Mouse (Mus musculus) intestine, embryonic 14.5 days (tissue): ENCODE measurements around the gene Pcif1. TPM values are rescaled to one million over a fixed set of nuclear protein-coding genes. Genes with fewer than 3 reads are reported as not detected.

Experiments used
- ATAC-seq: fragments of 200-750 bp; cut with Nextera tagmentation; replicated peaks from 2 replicates; pipeline ENCODE4 v1.8.0; 2017; ENCODE audit warnings: low read depth, moderate number of reproducible peaks, moderate TSS enrichment, moderate library complexity; ENCODE audit not compliant: low FRiP score, low TSS enrichment
- DNase-seq: peaks from one replicate; pipeline ENCODE4 v3.0.0-alpha.2; 2018; ENCODE audit warnings: low spot score
- H3K27ac ChIP-seq: fragments of 300-500 bp; sonication (generic); 2 replicates; pipeline ENCODE4 v1.5.1; 2014; ENCODE audit warnings: low read depth, mild to moderate bottlenecking, control low read depth
- H3K27me3 ChIP-seq: fragments of 300-500 bp; sonication (generic); replicated peaks from 2 replicates; pipeline ENCODE4 v1.6.1; 2014; ENCODE audit warnings: low read length, control low read depth; ENCODE audit not compliant: control insufficient read depth, insufficient read depth
- H3K36me3 ChIP-seq: fragments of 300-500 bp; sonication (generic); 2 replicates; pipeline ENCODE4 v1.6.1; 2014; ENCODE audit warnings: low read length, control low read depth; ENCODE audit not compliant: control insufficient read depth, insufficient read depth
- H3K4me1 ChIP-seq: fragments of 300-500 bp; sonication (generic); replicated peaks from 2 replicates; pipeline ENCODE4 v1.6.1; 2014; ENCODE audit warnings: low read length, control low read depth, mixed read lengths; ENCODE audit not compliant: control insufficient read depth, insufficient read depth
- H3K4me2 ChIP-seq: fragments of 300-500 bp; sonication (generic); 2 replicates; pipeline ENCODE4 v1.6.1; 2014; ENCODE audit warnings: low read length
- H3K4me3 ChIP-seq: fragments of 300-500 bp; sonication (generic); 2 replicates; pipeline ENCODE4 v1.5.1; 2014; ENCODE audit warnings: low read depth, low read length, control low read depth, mixed read lengths
- H3K9ac ChIP-seq: fragments of 300-500 bp; sonication (generic); 2 replicates; pipeline ENCODE4 v1.6.1; 2014; ENCODE audit warnings: mild to moderate bottlenecking, low read length
- H3K9me3 ChIP-seq: fragments of 300-500 bp; sonication (generic); 2 replicates; pipeline ENCODE4 v1.6.1; 2016; ENCODE audit warnings: low read length, control low read depth; ENCODE audit not compliant: control insufficient read depth
- WGBS: fragments of 180-500 bp; shearing (Covaris S2); extraction: QIAGEN DNeasy Blood & Tissue Kit; methylation state at CpG from one replicate; pipeline ENCODE4 v1.1.7; 2014; 5-methylcytosine and 5-hydroxymethylcytosine counted together
- polyA plus RNA-seq: library from polyadenylated mRNA; unstranded; fragments of >200 nt; fragmentation: Nextera tagmentation; extraction: Ambion mirVana; gene quantifications from 2 replicates; pipeline ENCODE4 v1.2.1, GENCODE M21; 2014

Gene Pcif1
- polyA plus RNA-seq, 1 experiment from 2014 or later, result 76.0 TPM

DNA sequence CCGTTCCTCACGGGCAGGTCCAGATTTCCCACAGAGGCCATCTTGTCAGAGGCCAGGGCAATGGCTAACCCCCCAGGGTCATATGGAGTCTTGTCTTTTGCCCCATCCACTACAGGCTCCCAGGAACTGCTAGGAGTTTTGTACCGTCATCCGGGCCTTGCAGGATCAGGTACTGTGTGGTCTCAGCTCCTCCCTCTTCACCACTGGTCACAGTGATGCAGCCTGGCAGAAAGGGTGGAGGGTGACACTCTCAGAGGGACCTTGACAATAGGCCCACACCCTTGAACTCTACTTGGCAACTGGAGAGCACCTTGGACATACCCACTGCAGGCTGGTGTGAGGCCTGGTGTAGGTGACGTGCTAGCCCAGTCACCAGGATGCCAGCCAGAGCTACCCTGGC is 28.9 kb downstream of the Pcif1 start:
- Histone ChIP-seq H3K27ac (no peak overlapping the region), H3K4me1 (peaks cover 15% of the 10 kb centered on the region), H3K4me2 (no peak overlapping the region), H3K9me3 (peaks cover 5% of the 10 kb centered on the region), H3K9ac (no peak overlapping the region), H3K4me3 (no peak overlapping the region), H3K27me3 (no peaks in the 10 kb centered on the region), H3K36me3 (peaks cover 61% of the 10 kb centered on the region)
- DNase-seq, result no peak
- WGBS, result 98% methylated on average over 5 of the region's 5 CpGs
- ATAC-seq, result no peak

GRCm38 (mm10) chr2:164909100-164909499 is 30.0 kb downstream of the Pcif1 start:
- peaks cover 15% of the 10 kb centered on the region for H3K4me1 ChIP-seq
- peaks cover 5% of the 10 kb centered on the region for H3K9me3 ChIP-seq
- no peak overlapping the region for H3K27ac ChIP-seq
- no peak overlapping the region for H3K4me3 ChIP-seq
- no peak for ATAC-seq
- H3K36me3 ChIP-seq, result peaks cover 52% of the 10 kb centered on the region
- H3K4me2 ChIP-seq, result no peak overlapping the region; the same call in 1 of the 2 replicates
- WGBS, result 95% methylated on average over 3 of the region's 3 CpGs
- no peak for DNase-seq
- H3K9ac ChIP-seq, result no peak overlapping the region
- H3K27me3 ChIP-seq, result no peaks in the 10 kb centered on the region

DNA sequence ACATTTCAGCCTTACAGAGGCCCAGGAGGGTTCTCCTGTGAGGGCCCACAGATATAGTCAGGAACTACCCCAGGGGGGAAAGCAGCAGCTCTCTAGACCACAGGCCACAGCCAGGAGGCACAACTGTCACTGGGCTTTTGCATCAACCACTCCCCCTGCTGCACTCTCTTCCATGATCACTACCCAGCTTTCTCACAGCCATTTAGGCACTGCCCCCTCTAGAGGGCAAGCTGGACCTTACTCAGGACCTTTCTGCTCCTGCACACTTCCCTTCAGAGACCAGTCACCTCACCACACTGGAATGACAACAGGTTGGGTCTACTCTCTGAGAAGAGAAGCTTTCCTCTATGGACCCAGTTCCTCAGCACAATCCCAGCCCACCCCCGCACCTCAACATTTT is 30.4 kb downstream of the Pcif1 start:
- peaks cover 15% of the 10 kb centered on the region for H3K4me1 ChIP-seq
- DNase-seq (no peak), ATAC-seq (no peak)
- peaks cover 5% of the 10 kb centered on the region for H3K9me3 ChIP-seq
- no peaks in the 10 kb centered on the region for H3K27me3 ChIP-seq
- WGBS, result 77% methylated on average over 1 of the region's 1 CpGs
- H3K36me3 ChIP-seq, result peaks cover 48% of the 10 kb centered on the region
- H3K27ac ChIP-seq, result no peak overlapping the region
- peak overlapping the region; percentile 64; the same call in 1 of the 2 replicates for H3K4me3 ChIP-seq
- H3K4me2 ChIP-seq, result peak overlapping the region; percentile 85
- H3K9ac ChIP-seq, result peak overlapping the region; percentile 92

DNA sequence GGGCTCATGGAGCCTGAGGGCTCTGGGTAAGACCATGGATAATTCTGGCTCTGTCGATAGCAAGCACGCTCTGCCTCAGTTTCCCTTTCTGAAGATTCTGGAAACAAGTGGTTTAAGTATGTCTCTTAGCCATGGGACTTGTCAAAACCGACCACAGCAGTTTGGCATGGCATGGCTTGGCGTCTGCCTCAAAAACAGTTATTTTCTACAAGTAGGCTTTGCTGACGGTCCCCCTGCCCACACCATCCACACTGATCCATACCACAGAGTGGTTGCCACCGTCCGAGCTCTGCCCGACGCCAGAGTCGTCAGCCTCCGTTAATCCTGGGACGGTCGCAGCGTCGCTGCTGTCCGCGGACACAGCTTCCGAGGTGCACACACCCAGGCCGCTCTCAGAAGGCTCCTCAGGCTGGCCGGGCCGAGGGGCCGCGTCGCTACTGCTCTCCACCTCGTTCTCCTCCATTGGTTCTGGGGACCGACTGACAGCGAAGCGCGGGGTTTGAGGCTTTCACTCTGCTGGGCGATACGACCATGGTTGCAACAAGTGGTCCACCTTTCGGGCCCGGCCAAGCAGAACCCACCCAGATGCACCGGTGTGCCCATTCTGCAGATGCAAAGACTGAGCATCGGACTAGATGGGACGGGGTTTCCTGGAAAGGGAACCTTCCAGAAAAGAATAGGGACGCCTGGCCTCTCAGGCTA is 31.4 kb downstream of the Pcif1 start:
- H3K4me2 ChIP-seq, result peak overlapping the region; percentile 85
- peaks cover 5% of the 10 kb centered on the region for H3K9me3 ChIP-seq
- H3K4me1 ChIP-seq, result peaks cover 15% of the 10 kb centered on the region
- DNase-seq (no peak), ATAC-seq (peak; percentile 9; the same call in 1 of the 2 replicates)
- peak overlapping the region; percentile 92 for H3K9ac ChIP-seq
- WGBS, result 4% methylated on average over 37 of the region's 37 CpGs
- peaks cover 38% of the 10 kb centered on the region for H3K36me3 ChIP-seq
- H3K4me3 ChIP-seq, result peak overlapping the region; percentile 64
- no peaks in the 10 kb centered on the region for H3K27me3 ChIP-seq
- H3K27ac ChIP-seq, result peak overlapping the region; percentile 99

- H3K9ac ChIP-seq, result peak within 1 kb of the TSS; percentile 92
- peak within 1 kb of the TSS; percentile 64 for H3K4me3 ChIP-seq
- peaks cover under 1% of the 10 kb centered on the region; the same call in 1 of the 2 replicates for H3K9me3 ChIP-seq
- peak; percentile 87 for ATAC-seq
- peak within 1 kb of the TSS; percentile 99 for H3K27ac ChIP-seq
- H3K4me2 ChIP-seq, result peak within 1 kb of the TSS; percentile 85
- peaks cover 15% of the 10 kb centered on the region for H3K4me1 ChIP-seq
- no peaks in the 10 kb centered on the region for H3K27me3 ChIP-seq
- under 1% methylated on average over 91 of the region's 91 CpGs for WGBS
- H3K36me3 ChIP-seq, result peaks cover 30% of the 10 kb centered on the region
- DNase-seq, result peak; percentile 98
These were observed 32.3 kb downstream of the Pcif1 start, which contains the start of gene Zfp335 for GRCm38 (mm10) chr2:164911086-164912048. Gene Zfp335, minus strand, starts transcription at chr2:164911757.

DNA sequence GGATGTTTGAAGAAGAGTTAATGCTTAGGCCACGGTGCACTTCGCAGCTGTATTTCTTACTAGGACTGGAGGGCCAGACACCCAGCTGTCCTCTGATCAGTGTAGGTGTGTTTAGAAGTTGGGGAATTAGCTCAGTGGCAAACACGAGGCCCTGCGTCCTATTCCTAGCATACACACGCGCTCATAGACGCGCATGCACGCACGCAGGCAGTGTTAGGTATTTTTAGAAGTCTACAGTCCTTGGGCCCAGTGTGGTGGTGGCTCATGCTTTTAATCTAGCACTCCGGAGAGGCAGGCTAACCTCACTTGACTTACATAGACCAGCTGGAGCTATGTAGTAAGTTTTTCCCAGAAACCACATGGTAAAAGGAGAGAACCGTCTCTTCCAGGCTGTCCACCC is 33.0 kb downstream of the Pcif1 start:
- Histone ChIP-seq H3K4me2 (peak overlapping the region; percentile 85), H3K9ac (peak overlapping the region; percentile 92), H3K36me3 (peaks cover 22% of the 10 kb centered on the region), H3K4me3 (peak overlapping the region; percentile 64), H3K9me3 (no peaks in the 10 kb centered on the region), H3K27me3 (no peaks in the 10 kb centered on the region), H3K27ac (peak overlapping the region; percentile 99), H3K4me1 (peaks cover 15% of the 10 kb centered on the region)
- 11% methylated on average over 12 of the region's 12 CpGs for WGBS
- ATAC-seq, result peak; percentile 22
- DNase-seq, result no peak

- no peak overlapping the region for H3K4me3 ChIP-seq
These were observed 33.8 kb downstream of the Pcif1 start for GRCm38 (mm10) chr2:164912749-164913427.

GRCm38 (mm10) chr2:164913428-164913786 is 34.3 kb downstream of the Pcif1 start:
- Histone ChIP-seq H3K4me2 (no peak overlapping the region), H3K36me3 (peaks cover 9% of the 10 kb centered on the region), H3K27ac (no peak overlapping the region), H3K9me3 (no peaks in the 10 kb centered on the region), H3K27me3 (no peaks in the 10 kb centered on the region), H3K9ac (no peak overlapping the region), H3K4me1 (peaks cover 15% of the 10 kb centered on the region), H3K4me3 (no peak overlapping the region)
- DNase-seq (no peak), ATAC-seq (no peak)
- WGBS, result 92% methylated on average over 2 of the region's 2 CpGs

More at GRCm38 (mm10) chr2:164912749-164913427, 33.8 kb downstream of the Pcif1 start:
- no peak for ATAC-seq
- H3K4me1 ChIP-seq, result peaks cover 15% of the 10 kb centered on the region
- no peak for DNase-seq
- 86% methylated on average over 9 of the region's 9 CpGs for WGBS
- no peak overlapping the region for H3K9ac ChIP-seq
- H3K27ac ChIP-seq, result no peak overlapping the region; the same call in 1 of the 2 replicates
- H3K4me2 ChIP-seq, result peak overlapping the region; percentile 85
- H3K36me3 ChIP-seq, result peaks cover 14% of the 10 kb centered on the region
- H3K27me3 ChIP-seq, result no peaks in the 10 kb centered on the region
- no peaks in the 10 kb centered on the region for H3K9me3 ChIP-seq
